Mouse (Mus musculus) lung, postnatal 0 days (tissue): ENCODE data around the gene Ptgfrn.

Experiments used
- CTCF ChIP-seq: IDR thresholded peaks from 2 replicates; pipeline ENCODE4 v1.5.1; 2016; ENCODE audit warnings: antibody characterized with exemption, mild to moderate bottlenecking
- EP300 ChIP-seq: IDR thresholded peaks from 2 replicates; pipeline ENCODE4 v1.6.1; 2016; ENCODE audit warnings: antibody characterized with exemption, mild to moderate bottlenecking, control low read depth

- no peak for TF ChIP-seq CTCF
- TF ChIP-seq EP300: no peak
Observed at GRCm38 (mm10) chr3:101080925-101081324, 29.2 kb downstream of the Ptgfrn start.
